Comparison of ENCODE assay signal across 12 mouse cellular contexts in genomic region chr9:89523705-89524104, GRCm38 (mm10).
"Had no signal": no experiment of that assay in that cellular context is flagged by ENCODE, and none has a peak within 500 bp of the region (broad histone marks: within the 10 kb centered on the region; RNA-seq: fewer than 3 reads in every experiment).

No protein-coding gene starts in this region.

- H3K27ac ChIP-seq: kidney, embryonic 15.5 days; limb, embryonic 15.5 days; liver, embryonic 12.5 days; midbrain, embryonic 12.5 days had no signal

- H3K27me3 ChIP-seq: kidney, embryonic 15.5 days; limb, embryonic 15.5 days; liver, embryonic 12.5 days; midbrain, embryonic 12.5 days had no signal

- ATAC-seq: intestine, embryonic 16.5 days; liver, embryonic 12.5 days had no signal

- H3K9me3 ChIP-seq: kidney, embryonic 15.5 days; limb, embryonic 15.5 days; liver, embryonic 12.5 days; midbrain, embryonic 12.5 days had no signal

- H3K36me3 ChIP-seq: kidney, embryonic 15.5 days; limb, embryonic 15.5 days; liver, embryonic 12.5 days; midbrain, embryonic 12.5 days had no signal

- DNase-seq: kidney, adult 2 months; kidney, postnatal 14 days; lung, embryonic 14.5 days; lung, postnatal 10 days; lung, postnatal 4 days; right cerebral cortex, postnatal 14 days; thymus, postnatal 36 days had no signal

- H3K4me1 ChIP-seq: kidney, embryonic 15.5 days; limb, embryonic 15.5 days; liver, embryonic 12.5 days; midbrain, embryonic 12.5 days had no signal

- H3K4me3 ChIP-seq: kidney, embryonic 15.5 days; limb, embryonic 15.5 days; liver, embryonic 12.5 days; midbrain, embryonic 12.5 days had no signal

- H3K9ac ChIP-seq: kidney, embryonic 15.5 days; limb, embryonic 15.5 days; liver, embryonic 12.5 days; lung, embryonic 14.5 days; midbrain, embryonic 12.5 days had no signal

- H3K4me2 ChIP-seq: kidney, embryonic 15.5 days; limb, embryonic 15.5 days; liver, embryonic 12.5 days; lung, embryonic 14.5 days; midbrain, embryonic 12.5 days had no signal
